Mouse (Mus musculus) adrenal gland, postnatal 25 days (tissue): ENCODE results near the gene Ptprk. TPM values are rescaled to one million over a fixed set of nuclear protein-coding genes. Genes with fewer than 3 reads are reported as not detected.

Experiments
- DNase-seq: peaks from one replicate; pipeline ENCODE4 v3.0.0; 2021; ENCODE audit warnings: mixed read lengths
- total RNA-seq: library from RNA; stranded (reverse); gene quantifications from 2 replicates; pipeline ENCODE4 v1.2.3, GENCODE M21; 2021

The Ptprk gene
- total RNA-seq, 1 experiment from 2014 or later = 22.6 TPM

DNA sequence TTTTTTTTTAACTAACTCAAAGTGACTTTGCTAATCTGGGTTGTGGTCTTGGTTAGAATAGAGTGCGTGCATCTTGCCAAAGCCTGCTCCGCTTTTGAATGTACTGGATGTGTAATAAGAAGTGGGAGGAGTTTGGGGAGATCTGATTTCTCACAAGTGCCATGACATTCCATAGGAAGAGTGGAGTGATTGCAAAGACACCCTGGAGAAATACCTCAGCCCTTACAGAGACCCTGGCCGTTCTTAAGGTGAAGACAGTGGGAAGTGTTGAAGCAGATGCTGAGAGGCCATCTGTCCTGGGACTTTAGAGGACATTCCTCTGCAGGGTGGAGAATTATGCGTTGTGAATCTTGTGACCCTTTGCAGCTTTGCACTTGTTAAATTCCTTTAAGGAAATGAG lies 110.7 kb downstream of the Ptprk start:
- DNase-seq = no peak

DNA sequence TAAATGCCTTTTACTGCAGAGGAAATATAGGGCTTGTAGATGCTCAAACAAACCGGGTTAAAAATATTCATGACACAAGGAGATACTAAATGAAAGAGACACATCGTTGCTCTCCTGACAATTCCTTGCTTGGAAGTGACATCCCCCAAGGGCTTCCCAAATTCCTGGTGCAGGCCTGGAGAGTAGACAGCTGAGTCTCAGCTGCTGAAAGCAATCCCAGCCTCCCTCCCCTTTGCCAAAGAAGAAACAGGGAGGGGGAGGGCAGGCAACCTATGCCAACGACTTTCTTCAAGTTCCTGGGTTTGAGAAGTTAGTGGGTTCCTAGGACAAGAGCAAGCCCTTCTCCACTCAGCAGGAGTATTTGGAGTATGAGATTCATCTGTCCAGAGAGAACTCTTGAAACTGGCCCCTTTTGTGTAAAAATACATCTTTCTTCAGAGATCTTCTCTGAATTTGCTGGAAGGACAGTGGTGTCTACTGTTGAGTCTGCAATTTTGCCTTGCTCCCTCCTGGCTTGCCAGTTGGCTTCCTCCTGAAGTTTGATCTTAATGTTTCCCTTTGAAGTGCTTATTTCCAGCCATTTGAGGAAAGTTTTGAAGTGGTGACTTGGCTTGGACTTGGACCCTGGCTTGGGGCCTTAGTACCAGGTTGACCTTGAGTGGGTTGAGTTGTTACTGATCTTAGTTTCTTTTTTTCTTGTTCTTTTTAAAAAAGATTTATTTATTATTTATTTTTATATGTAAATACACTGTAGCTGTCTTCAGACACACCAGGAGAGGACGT lies 111.6 kb downstream of the Ptprk start:
- no peak for DNase-seq

DNA sequence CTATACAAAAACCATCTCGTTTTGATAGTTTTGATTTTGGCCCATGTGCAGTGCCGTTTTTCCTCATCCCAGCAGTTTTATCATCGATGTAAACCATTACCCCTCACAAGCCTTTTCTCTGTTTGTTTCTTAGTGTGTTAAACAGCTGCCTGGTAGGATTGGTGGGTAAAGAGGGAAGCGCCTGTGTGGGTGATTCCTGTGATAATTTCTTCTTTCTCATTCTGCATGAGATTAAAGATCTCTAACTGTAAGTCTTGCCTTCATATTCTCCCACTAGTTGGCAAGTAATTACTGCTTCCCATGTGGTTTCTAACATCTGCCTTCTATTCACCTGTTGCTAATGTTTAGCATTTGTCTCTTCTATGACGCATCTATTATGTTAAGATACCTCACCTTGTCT lies 116.8 kb downstream of the Ptprk start:
- no peak for DNase-seq

DNA sequence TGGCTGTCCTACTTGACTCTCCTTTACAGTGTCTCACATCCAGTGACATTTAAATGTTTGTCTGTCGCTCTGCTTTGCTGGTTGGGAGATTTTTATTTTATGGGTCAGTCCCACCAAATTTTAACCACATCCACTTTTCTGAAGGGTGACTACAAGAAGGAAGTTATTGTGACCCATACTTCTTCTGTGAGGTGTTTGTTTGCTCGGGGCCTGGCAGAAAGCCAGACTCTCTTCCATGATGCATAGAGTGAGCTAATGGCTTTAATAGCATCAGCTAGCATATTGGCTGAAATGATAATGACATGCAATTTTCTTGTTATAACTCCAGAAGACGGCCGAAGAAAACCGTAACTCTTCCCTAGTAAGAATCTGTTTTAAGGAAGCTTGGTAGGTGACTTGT lies 119.0 kb downstream of the Ptprk start:
- no peak for DNase-seq

DNA sequence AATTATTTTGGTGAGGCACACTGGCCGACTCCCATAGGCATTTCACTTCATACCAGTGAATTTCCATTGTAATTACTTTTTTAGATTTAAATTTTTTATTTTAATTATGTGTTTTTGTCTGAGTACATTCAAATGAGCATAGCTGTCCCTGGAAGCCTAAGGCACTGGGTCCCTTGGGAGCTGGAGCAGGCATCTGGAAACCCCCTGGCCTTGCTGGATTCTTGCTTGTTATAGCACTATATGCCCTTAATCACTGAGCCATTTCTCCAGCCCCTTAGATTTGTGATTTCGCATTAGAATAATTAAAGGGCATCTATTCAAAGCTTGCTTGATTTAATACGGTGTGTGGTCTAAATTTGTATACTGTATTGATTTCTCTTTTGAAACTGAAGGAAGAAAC lies 126.0 kb downstream of the Ptprk start:
- DNase-seq = no peak

DNA sequence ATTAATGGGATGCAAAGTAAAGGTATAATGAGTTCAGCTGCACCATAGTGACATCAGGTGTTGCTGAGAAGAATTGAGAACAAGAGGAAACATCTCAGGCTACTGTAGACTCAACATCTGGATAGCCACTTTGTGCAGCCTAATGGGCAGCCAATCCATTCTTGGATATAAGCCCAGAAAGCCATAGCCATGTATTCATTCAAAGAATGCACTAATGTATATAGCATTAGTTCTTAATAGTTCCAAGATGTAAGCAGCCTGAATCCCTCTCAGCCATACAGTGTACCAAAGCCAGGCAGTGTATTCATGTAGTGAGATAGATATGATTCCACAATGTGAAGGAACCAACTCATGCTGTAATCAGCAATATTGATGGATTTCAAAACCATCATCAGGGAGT lies 134.8 kb downstream of the Ptprk start:
- DNase-seq = no peak

DNA sequence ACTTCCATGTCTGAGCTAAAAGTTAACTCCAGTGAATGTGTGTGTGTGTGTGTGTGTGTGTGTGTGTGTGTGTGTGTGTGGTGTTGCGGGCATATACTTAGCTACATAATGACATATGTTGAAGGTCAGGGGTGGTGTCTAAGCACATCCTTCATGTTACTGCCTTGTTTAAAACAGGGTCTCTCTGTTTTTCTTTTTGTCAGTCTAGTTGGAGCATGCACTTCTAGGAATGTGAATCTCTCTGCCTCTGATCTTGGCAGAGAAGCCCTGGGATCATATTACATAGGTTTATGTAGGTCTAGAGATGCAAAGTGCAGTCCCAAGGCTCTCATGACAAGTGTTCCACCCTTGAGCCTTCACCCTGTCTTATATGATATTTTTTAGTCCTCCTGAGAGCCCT lies 137.5 kb downstream of the Ptprk start:
- no peak for DNase-seq

DNA sequence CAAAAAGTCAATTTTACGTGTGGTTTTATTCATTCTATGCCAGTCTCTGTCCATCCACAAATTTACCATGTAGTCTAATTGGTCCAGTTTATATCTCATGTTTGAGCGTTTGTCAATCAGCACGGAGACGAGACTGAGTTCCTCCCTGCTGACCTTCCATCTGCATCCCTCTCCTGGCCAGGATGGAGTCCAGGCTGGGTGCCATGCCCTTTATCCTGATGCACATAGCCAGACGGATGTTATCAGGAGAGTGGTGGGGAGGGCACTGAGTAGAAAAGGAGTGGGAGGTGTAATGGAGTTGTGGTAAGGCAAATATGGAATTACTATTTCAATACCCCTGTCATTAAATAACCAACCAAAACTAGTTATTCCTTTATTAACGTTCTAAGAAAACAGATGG lies 140.5 kb downstream of the Ptprk start:
- DNase-seq = no peak

DNA sequence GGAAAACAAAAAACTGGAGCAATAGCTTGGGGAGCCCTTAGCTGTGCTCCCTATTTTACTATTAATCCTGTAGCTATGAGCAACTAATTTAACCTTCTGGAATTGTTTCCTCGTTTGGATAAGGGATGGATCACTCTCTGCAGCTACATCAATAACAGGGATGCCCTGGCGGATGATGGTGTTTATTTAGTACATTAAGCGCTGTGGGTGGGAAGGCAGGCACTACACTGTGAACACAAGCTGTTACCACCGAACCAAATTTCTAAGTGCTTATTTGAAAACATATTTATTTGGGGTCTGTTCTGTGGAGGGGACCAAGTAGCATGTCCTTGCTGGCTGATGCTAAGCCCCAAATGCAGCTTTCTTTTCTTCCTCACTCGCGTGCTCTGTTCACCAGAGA lies 149.0 kb downstream of the Ptprk start:
- no peak for DNase-seq

DNA sequence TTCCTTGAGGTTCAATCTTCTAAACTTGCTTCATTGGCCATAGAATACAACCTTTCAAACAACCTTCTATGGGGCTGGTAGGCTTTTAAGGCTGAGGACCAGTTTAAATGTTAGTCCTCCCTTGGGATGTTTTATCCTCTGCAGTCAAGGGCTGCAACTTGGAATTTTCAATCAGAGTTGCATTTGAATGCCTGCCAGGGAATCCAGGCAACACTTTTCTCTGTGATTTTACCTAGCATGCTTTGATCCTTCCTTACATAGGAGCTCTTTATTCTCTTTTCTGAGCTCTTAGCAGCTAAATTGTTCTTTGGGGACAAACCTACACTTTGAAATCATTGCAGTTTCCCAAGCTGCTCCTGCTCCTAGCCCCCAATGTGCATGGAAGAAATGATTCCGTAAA lies 149.8 kb downstream of the Ptprk start:
- DNase-seq = no peak

DNA sequence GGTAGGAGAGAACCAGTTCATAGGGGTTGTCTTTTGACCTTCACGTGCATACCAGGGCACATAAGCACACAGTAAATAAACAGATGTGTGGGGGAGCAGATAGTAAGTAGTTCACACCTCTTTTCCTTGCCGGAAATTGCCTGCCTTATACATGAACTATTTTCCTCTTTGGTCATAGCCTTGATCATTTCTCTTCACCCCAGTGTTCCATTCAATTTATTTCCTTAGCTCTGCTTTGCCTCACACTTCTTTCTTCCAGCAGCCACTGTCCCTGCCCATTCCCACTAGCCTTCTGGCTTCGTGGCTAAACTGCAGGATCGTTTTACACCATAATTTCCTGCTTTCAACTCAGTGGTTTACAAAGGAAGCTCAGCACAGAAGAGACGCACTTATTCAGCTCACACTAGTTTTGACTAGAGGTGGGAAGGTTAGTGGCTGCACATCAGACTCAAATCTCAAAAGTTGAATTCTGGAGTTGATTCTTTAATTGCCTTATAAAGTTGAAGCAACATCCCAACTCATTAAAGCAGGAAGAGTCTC lies 151.0 kb downstream of the Ptprk start:
- DNase-seq = no peak

DNA sequence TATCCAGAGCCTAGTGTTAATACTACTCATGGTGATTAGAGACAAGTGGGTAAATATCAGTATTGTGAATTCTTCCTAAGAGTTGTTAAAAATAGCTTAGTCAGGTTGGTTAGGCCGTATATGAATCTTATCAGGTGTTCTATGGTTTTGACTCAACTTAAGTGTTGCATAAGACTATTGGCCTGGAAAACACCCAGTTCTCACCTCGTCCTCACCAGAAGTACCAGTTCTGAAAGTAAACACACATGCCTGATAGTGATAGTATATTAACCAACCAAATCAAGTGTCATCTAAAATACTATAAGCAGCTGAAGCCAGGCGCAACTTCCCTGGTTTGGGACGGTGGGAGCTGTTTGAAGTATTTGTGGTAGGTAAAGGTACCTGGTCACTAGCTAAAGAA lies 153.1 kb downstream of the Ptprk start:
- DNase-seq = no peak

DNA sequence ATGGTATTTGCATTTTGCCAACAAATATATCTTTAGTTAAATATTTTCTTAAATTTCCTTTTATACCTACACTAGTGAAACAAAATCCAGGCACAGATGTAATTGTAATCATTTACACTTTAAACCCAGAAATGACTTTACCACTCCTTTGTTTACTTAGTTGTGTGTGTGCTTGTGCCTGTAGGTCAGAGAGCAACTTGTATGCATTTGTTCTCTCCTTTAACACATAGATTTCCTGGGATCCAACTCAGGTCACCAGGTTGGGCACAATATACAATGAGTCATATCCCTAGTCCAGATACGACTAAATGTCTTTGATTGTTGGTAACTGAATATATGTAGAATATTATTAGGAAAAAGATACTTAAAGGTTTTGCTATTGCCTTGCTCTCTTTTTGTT lies 153.6 kb downstream of the Ptprk start:
- no peak for DNase-seq

DNA sequence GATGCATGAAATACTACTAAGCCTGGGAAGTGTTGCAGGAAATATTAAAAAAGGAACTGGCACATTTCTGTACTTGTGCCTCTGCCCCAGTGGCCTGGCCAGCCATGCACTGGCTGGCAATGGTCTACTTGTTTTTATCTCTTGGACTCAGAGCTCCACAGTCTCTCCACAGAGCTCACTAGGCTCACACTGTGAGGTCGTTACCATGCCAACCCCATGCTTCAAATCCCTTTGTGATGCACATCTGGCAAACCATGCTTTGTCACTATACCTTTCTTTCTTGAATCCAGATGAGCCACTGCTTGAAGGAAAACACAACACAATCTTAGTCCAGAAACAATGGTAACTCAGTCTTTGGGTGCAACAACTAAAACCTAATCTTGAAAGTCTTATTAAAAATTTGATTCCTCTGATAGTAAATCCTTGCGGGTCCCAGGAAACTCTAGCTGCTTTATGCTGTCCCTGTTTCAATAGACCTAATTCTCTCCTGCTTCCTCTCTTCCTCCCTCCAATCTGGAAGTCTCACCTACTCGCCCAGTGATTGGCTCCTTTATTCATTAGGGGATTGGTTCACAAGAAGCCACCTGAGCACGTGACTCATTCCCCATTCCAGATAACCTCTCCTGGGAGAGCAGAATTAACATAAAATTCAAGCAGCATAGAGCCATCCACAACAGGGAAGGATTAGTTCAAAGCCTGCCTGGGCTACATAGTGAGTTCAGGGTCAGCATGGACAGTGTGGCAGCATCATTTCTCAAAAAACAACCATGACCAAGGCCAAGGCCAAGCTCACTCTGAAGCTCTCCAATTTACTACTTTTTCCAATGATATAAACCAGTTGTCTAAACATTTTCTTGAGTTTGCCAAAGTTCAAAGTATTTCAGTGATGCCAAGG lies 157.9 kb downstream of the Ptprk start:
- no peak for DNase-seq

DNA sequence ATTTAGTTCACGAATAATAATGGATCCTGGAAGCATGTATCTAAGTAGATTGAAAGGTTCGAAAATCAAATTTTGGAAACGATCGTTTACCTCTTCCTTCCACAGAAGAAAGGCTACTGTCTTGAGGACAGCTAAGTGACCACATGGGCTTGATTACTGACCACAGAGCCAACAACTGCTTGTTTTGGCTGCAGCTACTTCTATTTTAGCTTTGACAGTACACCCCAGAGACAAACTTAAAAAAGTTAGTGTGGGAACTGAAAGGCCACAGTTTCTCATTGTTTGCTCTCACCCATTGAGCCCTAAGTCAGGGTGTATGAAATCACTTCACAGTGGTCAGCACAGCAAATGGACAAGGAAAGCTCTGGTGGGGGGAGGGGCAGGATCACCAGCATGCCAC lies 174.4 kb downstream of the Ptprk start:
- no peak for DNase-seq

DNA sequence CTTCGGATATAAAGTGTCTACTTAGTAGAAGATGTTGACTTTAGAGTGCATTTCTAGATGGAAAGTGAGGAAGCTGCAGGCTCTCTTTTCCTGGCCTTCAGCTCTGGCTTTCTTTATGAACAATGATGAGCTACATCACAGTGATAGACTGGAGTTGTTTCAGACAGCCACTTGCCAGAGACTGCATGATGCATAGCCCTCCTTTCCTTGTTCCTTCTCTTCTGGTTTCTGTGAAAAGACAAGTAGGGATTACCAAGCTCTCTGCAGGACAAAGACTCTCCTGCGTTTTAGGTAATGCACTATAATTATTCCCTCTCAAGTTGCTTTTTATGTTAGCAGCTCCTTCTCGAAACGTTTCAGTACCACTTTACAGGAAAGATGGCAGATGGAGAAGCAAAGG lies 176.8 kb downstream of the Ptprk start:
- DNase-seq = no peak

DNA sequence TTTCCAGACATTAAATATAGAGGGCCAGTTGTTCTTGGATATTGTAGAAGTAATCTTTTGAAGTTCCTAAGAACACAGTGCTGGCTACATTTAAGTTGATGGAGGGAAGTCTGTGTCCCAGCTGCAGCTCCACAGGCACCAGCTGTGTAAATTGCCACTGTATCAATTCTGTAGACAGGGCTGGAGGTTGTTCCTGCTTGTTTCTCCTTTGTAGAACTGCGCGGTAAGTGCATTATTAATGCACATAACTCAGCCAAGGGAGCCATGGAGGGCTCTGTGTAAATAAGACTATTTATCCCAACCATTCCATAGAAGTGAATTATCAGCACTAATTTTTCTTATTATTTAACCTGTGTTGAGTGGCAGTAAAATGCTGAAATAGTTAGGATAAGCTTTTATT lies 186.0 kb downstream of the Ptprk start:
- no peak for DNase-seq

DNA sequence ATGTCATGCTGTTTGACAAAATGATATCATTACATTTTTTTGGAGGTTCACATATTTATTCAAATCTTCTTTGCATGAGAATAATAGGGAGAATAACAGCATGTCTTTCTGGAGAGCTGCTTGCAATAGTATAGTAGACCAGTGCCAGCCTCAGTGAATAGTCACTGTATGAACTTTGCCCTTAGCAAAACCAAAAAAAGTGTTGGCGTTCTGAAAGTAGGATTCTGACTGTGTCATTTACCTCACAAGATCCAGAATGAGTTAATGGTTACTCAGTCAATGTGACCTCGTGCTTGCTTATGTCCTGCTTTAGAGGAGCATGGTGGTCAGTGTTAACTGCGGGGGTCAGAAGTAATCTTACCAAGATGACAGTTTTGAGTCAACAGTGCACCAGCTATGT lies 187.5 kb downstream of the Ptprk start:
- DNase-seq = no peak

DNA sequence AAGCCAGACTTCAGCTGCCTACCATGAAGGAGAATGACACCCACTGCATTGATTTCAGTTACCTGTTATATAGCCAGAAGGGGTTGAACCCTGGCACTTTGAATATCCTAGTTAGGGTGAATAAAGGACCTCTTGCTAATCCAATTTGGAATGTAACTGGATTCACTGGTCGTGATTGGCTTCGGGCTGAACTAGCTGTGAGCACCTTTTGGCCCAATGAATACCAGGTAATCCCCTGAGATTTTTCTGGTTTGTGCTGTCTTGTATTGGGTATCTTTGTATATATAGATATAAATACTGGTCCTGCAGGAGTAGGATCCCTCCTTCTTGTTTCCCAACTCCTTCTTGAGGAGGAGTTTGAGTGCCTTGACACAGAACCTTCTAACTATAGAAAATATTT lies 188.9 kb downstream of the Ptprk start:
- DNase-seq = no peak

DNA sequence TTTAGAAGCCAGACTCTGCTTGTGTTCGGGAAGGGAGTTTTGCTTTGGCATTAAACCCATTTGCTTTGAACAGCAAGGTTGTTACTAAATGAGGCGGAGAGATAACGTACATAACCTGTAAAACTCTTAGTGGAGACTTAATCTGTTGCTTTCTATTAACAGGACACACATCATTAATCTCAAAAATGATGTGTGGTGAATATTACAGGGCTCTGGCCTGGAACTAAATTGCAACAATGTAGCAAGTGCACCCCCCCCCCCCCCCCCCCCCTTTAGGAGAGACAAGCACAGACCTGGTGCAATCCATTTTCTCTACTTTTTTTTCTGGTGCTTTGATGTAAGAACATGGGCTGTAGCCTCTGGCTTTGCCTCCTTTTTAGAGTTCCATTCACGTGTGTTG lies 195.7 kb downstream of the Ptprk start:
- DNase-seq = no peak

DNA sequence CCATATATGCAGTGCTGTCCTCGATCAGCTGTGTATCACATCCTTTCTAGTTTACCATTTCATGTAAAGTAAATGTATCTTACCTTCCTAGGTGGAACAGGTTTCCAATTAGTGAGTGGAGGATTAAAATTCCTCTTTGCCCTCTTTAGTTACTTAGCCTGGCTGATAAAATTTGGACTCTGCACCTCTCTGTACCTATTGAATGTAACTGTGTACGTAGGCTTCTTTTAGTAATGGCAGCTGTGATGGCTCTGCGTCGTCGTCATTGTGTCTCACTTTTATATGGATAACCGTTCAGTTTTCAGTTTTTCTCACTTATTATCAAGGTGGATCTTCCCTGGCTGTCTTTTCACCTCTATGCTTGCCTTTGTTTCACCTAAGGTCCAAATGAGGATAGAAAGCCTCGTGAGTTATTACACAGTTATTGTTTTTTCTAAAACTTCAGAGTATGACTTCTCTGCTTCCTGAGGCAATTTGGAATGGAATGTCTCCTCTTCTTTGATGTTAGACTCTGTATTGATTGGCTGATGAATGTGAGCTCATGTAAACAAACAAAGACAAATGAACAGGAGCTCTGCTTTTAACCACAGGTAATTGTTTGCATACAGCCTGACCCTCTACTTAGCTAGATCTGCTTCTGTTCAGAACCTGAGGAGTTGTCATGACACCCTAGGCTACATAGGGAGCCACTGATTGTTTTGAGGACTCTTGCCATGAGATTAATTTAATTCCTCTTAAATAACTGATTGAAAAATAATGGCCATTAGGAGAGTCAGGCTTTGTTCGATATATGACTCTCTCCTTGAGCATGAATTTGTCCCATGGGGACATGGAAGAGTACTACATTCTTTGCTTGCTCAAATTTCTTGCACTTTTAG lies 197.3 kb downstream of the Ptprk start:
- DNase-seq = no peak

DNA sequence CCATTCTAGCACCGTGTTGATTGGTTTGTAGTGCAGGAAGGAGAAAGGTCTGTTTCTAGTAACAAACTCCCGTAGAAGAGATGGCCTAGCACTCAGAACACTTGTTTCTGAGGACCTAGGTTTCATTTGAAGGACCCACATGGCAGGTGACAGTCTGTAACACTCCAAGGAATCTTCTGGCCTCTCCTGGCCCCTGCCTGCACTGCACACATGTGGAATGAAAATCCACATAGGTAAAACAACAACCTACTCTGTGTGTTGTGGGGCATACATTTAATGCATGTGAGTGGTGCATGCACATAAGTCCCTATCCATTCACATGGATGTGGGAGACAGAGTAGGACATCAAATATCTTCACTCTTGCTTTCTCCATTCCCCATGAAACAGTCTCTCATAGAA lies 204.1 kb downstream of the Ptprk start:
- DNase-seq = no peak

DNA sequence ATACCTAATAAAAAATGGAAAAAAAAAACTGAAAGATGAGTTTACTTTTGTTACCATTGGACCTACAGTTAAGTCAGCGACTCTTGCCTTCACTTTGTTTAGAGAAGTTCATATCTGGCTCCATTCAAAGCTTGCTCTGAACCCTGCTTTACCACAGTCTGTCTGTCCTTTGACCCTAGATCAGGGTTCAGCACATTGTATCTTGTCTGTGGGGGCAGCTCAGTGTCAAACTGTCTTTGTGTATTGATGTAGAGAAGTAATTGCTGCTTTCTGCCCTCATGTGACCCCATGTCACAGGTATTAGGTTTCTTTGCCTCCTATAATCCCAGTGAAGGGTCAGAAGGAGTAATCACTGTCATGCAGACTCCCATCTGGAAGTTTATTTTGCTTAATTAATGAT lies 222.9 kb downstream of the Ptprk start:
- no peak for DNase-seq
